Mouse (Mus musculus) urinary bladder, postnatal 25 days (tissue): ENCODE data around the gene Mt3.
"Not testable (repeated sequence)": the region's sequence is repeated elsewhere in the genome, so short reads cannot be mapped to it uniquely, and the experiment has no call there.

Experiments used
- DNase-seq: peaks from one replicate; pipeline ENCODE4 v3.0.0; 2022; ENCODE audit warnings: low spot score

The Mt3 gene

DNA sequence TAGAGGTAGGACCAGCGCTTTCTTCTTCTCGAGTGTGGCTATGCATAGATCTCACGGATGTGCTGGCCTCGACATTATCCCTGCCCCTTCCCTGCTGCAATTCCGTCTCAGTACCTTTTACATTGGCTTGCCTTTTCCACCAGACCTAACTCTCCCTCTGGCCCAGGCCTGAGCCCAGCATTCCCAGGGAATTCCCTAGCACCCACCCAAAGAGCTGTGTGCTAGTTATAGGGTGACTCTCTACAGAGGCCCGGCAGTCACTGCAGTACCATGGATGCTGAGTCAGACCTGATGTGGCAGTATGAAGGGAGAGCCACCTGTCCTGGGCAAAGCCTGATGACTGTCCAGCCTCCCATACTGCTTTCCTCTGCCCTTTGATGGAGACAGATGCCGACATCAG lies 1.0 kb downstream of the Mt3 start:
- no peak for DNase-seq

DNA sequence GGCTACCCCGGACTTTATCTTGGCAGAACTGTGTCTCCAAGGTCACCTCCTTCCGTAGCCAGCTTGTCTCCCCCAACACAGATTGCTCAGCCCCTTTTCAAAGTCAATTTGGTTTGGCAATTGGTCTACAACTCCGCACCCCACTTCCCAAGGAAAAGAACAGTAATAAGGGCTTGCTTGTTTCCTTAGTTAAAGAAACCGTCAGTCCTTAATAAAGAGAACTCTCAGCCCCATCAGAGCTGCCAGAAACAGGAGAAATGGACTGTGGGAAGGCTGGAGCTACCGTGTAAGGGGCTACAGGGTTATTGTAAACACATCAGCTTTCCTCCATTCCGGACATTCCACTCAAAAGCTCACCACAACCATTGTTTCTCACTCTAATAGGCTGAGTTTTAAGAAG lies 2.1 kb downstream of the Mt3 start:
- DNase-seq: no peak

DNA sequence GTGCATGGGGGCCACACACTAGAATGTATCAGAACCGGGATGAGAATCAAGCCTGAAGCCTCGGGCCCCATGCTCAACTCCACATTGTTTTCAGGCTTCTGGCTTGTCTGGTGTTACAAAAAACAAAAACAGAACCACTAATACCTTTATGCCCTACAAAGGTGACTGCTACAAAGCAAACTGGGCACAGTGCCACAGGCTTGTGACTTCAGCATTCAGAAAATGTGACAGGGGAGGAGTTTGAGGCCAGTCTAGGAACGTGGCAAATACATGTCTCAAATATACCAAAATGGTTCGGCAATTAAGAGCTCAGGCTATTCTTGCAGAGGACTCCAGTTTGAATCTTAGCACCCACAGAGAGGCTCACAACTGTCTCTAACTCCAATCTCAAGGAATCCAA lies 3.7 kb downstream of the Mt3 start:
- no peak for DNase-seq

DNA sequence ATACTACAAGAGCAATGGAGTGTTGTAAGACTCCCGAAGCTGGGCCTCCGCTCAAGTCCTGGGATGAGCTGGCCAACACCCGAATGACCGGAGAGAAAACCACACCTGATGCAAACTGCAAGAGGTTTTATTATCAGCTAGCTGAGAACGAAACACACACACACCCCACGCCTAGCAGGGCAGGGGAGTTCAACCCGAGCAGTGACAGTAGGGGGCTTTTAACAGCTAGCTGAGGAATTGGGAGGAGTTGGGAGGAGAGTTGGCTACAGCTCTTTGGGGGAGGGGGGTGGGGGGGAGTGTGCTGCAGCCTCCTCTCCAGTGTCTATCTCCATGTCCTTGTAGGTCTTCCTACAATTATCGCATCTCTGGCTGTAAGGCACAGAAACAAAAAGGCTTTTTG lies 13.4 kb downstream of the Mt3 start:
- DNase-seq: not testable (repeated sequence)

DNA sequence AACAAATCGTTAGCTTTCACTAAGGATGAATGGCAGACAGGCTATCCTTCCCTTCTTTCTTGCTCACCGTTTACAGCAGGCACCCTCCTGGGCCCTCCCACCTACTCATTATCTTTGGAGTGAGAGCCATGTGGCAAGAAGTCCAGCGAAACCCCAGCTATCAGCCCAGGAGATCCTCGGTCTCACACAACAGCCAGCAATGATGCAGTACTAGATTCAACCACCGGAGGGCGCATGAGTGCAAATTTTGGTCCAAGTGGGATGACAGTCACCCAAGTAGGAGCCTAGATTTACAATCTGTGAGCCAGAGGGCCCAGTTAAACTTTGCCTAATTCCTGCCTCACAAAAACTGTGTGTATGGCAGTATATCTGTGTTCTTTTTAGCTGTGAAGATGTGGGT lies 14.8 kb downstream of the Mt3 start:
- DNase-seq: peak; percentile 96

DNA sequence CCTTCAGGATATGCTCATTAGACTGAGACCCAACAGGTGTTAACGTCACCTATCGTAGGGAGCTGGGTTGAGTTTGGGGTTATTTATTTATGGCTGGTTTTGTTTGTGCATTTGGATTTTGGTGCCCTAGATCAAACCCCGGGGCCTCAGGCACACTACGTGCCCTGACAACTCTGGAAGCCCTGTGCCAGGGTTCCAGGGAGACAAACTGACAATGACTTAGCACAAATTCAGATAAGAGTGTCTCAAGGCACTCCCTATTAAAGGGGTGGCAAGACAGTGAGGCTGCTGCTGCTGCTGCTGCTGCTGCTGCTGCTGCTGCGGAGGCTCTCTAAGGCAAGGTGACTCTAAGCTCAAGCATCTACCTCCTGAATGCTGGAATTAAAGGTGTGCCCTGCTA lies 17.1 kb downstream of the Mt3 start:
- no peak for DNase-seq

DNA sequence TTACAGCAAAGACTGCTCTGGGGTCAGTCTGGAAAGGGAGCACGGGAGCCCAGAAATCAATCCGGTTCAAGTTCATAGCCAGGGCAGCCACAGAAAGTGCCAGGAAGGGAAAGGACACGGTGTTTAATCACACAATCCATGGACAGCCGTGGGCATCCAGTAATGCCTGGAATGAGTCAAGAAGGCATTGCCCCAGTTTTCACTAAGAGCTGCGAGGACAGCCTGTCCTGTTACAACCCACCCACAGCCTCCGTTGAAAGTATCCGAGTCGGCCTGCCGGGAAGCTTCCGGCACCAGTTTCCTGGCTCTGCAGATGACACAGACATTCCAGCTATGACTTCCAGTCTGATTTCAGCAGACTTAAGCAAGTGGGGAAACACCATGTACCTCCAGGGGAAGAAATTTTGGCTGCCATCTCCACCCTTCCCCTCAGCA lies 18.9 kb downstream of the Mt3 start:
- DNase-seq: no peak

DNA sequence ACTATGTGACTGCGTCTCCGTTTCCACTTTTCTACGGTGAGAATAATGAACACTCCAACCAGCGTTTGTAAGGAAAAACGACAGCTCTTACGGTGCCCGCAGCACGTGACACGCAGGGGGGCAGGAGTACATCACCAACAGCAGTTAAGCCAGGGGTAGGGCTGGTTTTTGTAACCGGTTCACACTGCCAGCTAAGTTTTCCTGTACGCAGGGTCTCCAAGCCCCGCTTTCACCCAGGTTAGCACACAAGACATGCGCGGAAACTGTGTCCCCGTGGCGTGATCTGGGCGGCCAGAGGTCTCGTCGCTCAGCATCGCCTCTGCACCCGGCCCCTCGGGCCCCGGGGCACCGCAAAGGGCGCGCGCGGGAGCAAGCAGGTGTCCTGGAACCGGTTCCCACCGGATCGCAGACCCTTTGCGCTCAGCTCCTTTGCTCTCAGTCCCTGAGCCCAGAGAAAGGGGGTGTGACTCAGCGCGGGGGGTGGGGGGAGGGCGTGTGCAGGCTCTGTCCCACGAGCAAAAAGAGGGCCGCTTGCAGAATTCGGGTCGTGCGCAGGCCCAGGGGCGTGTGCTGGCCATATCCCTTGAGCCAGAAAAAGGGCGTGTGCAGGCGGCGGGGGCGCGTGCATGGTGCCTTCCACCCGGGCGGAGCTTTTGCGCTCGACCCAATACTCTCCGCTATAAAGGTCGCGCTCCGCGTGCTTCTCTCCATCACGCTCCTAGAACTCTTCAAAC lies 19.8 kb downstream of the Mt3 start, which contains the start of gene Mt2:
Gene Mt2 (plus strand): TSS at position 590 of the 734 bp plus-strand sequence.
- DNase-seq: peak; percentile 75

DNA sequence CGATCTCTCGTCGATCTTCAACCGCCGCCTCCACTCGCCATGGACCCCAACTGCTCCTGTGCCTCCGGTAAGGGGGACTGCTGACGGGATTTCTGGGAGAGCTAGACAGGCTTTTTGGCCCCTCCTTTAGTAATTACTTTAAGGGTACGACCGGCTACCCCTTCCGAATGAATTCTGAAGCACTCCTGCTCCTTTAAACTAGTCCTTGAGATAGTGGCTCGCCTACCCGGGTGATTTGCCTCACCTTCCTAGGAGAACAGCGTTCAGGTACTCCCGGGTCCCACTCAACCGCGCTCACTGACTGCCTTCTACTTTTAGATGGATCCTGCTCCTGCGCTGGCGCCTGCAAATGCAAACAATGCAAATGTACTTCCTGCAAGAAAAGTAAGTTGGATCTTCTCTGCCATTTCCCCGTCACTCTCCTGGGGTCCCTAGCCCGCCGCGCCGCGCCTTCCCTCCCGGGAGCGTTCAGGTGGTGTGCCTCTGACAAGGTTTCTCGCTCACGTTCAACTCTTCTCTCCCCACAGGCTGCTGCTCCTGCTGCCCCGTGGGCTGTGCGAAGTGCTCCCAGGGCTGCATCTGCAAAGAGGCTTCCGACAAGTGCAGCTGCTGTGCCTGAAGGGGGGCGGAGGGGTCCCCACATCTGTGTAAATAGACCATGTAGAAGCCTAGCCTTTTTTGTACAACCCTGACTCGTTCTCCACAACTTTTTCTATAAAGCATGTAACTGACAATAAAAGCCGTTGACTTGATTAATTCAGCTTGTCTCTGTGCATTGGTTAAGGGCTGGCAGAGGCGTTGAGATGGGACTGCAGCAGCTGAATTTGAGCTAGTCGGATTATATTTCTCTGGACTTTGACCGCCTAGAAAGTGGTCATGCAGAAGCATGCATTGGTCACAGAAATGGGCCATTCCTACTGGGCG lies 20.7 kb downstream of the Mt3 start:
- DNase-seq: no peak

DNA sequence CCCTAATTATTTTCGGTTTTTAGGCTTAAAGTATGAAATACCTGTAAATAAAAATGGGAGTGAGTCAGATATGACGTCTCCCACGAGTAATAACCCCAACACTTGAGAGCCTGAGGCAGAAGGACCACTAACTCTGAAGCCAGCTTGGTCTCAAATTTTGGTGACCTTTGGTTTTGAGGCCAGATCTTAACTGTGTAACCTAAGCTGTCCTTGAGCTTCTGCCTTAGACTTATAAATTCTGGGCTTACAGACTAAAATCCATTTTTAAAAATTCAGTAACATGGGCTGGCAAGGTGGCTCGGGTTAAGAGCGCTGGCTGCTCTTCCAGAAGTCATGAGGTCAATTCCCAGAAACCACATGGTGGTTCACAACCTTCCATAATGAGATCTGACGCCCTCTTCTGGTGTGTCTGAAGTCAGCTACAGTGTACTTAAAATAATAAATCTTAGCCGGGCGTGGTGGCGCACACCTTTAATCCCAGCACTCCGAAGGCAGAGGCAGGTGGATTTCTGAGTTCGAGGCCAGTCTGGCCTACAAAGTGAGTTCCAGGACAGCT lies 21.5 kb downstream of the Mt3 start:
- DNase-seq: no peak

DNA sequence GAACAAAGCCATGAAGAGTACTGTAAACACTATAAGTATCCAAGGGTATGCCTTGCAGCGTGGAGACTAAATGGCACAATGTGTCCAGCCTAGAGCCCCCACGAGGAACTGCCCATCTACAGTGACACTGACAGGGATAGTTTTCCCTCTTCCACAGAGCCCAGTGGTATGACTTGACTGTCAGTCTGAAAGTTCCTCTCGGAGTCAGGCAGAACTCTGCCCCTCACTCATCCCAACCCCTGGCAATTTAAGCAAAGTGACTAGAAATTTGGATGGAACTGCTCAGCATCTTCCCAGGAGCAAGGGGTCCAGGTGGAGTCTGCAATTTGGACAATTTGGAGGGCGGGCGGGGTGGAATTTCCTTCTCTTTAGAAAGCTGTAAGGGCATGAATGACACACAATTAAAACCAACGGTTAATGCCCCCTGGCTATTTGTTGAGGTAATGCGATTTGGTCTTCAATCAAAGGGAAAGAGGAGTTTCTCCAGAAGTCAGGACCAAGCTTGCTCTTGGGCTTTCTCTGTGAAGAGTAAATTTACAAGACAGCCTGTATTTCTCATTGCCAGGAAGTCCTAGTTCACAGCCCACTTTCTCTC lies 22.3 kb downstream of the Mt3 start:
- DNase-seq: no peak

DNA sequence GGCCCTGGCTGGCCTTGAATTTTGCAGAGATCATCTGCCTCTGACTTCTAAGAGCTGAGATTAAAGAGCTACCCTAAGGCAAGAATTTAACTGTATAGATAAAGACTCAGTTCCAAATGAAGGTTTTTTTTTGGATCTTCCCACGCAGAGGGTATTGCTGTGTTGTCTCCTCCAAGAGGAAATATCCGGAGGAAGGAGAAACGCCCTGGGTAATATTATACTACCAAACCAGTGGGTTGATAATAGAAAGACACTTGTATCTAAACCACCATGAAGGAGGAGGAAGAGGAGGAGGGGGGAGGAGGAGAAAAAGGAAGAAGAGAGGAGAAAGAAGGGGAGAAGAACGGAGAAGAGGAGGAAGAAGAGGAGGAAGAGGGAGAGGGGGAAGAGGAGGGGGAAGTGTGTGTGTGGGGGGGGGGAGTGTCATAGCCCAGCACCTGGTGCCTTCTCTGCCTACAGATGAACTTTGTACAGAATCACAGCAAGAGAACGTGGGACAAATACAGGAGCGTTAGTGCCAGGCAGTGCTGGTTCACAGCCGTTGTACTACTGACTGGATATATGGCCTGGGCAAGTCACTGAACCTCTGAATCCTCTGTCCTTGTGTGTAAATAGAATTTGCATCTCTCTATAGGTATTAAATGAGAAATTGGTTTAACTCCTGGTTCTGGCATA lies 25.4 kb downstream of the Mt3 start:
- no peak for DNase-seq

DNA sequence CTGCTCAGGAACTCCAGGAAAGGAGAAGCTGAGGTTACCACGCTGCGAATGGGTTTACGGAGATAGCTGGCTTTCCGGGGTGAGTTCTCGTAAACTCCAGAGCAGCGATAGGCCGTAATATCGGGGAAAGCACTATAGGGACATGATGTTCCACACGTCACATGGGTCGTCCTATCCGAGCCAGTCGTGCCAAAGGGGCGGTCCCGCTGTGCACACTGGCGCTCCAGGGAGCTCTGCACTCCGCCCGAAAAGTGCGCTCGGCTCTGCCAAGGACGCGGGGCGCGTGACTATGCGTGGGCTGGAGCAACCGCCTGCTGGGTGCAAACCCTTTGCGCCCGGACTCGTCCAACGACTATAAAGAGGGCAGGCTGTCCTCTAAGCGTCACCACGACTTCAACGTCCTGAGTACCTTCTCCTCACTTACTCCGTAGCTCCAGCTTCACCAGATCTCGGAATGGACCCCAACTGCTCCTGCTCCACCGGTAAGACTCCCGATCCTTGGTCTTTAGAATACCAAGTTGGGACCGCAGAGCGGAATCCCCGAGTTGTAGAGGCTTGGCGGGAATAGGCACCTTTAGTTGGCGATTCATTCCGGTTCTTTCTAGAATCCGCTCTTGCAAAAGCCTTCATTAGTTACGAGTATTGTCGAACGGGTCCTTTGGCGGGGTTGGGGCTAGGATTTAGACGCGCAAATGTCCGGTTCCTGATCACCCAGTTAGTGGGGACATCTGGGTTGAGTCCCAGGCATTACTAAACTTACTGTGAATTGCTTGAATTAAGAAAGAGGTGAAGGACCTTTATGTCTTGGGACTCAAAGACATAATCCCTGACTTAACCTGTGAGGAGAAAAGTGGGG lies 26.7 kb downstream of the Mt3 start, which contains the start of gene Mt1:
Gene Mt1 (plus strand): TSS at position 226 of the 856 bp plus-strand sequence.
- DNase-seq: peak; percentile 81

DNA sequence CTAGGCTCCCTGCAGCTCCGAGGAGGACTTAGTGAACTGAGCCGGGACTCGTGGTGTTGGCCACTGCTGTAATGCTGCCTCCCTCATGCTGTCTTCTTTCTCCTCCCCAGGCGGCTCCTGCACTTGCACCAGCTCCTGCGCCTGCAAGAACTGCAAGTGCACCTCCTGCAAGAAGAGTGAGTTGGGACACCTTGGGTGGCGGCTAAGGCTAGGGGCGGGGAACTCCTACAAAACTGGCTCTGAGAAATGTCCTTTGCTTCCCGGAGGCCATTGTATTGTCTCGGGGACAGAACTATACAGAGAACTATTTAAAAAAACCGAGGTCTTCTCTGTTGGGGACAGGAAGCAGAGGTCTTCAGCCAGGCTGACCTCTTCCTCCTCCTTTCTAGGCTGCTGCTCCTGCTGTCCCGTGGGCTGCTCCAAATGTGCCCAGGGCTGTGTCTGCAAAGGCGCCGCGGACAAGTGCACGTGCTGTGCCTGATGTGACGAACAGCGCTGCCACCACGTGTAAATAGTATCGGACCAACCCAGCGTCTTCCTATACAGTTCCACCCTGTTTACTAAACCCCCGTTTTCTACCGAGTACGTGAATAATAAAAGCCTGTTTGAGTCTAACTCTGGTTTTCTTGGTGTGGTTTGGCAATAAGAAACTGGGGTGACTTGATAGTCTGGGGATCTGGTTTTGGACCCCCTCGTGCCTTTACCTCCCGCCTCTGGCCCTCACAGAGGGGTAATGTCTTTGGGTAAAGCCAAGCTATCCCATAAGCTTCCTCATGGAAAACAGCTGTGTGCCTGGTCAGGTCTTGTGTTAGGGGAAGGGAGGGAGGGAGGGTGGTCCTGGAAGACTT lies 27.5 kb downstream of the Mt3 start:
- no peak for DNase-seq

DNA sequence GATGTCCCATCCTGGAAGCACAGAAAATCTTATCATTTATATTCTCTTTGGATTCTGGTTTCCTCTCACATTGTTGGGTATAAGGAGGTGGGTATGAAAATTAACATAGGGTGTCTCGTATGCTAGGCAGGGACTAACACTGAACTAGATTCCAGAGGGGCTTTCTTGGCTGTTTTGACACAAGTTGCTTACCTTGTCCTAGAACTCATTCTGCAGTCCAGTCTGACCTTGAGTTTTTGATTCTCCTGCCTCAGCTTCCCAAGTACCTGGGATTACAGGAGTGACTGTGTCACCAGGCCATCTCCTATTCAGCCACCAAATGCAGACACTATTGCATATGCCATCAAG lies 28.1 kb downstream of the Mt3 start:
- no peak for DNase-seq

DNA sequence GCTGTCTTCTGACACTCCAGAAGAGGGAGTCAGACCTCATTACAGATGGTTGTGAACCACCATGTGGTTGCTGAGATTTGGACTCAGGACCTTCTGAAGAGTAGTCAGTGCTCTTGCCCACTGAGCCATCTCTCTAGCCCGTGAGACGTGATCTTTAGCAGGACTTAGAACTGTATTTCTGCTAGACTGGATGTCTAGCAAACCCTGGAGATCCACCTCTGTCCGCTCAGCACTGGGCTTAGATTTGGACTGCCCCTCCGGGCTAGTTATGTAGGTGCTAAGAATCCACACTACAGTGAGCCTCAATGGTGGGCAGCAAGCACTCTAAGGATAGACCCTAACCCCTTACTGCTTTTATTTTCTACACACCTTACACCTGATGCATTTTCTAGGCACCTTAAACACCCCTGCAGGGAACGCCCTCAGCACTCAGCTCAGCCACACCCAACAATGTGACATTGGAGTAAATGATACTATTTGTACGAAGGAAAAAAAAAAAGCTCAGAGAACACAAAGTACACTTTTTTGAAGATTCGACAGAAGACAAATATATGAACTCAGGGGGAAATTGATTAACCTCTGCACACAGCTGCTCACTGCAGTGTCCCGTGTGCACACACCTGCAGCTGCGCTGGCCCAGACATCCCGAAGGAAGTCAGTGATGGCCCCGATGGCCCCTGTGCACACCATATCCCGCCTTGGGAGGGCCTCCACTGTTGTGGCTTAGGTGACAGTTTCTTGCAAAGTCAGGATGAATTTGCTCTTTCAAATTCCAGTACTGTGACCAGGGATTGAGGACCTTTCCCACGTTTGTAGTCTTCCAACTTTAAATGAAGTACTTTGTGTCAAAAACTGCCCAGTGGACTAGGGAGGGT lies 29.9 kb downstream of the Mt3 start:
- no peak for DNase-seq

DNA sequence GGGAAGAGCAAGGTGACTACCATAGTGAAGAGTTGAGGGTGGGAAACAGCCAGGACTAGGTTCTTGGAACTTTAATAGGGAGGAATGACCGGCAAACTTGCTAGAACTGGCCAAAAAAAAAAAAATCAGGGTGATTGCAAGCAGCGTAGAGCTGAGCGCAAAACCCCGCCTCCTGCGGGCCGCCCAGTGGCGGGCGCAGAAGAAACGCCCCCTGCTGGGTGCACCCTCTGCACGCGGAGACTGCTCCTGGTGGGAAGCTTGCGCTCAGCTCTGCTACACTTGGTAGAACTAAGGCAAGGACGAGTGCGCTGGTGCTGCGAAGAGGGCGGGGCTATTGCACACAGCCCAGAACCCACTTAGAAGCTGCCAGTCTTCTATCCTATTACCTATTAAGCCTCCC lies 30.7 kb downstream of the Mt3 start:
- peak; percentile 79 for DNase-seq

DNA sequence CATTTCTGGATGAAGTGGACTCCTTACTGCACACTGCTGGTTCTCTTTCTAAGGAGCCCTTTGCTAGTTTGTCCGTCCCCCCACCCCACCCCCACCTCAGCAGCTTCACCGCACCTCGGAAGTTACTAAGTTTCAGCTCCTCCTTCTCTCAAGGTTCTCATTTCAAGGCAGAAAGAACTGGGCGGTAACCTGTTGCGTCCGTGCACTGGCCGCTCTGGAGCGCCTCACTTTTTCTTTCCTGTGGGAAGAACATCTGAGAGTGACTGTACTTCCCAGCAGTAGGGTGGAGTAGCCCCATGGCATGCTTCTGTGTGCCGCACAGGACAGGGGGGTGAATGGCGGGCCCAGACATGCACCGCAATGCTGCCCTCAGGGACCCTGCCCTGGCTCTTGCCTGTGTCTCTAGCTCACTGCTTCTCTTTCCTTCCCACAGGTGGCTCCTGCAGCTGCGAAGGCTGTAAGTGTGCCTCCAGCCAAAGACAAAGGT lies 32.0 kb downstream of the Mt3 start:
- DNase-seq: no peak

DNA sequence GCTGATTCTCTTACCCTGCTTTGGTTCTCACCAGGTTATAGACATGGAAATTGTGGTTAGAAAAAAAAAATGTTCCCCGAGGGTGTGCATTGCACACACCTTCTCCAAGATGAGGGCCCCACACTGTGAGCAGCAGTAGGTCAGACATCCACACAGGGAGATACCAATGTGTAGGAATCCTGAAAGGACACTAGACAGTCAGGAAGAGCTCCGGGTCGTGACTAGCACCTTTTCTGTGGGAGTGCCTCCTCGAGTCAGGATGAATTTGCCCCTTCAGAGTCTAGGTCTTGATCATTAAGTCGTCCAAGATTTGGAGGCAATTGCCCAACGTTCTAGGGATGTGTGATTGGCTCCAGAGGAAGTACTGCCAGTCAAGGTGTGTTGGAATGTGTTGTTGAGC lies 33.4 kb downstream of the Mt3 start:
- no peak for DNase-seq
